In genomic region chr5:136334780-136335179, GRCm38 (mm10) we compare ENCODE assay signal across 20 mouse cellular contexts.
DNase-seq lines count a peak whose midpoint lies in the region; ATAC-seq lines count a peak whose summit lies in the region.
"Had no signal": no experiment of that assay in that cellular context is flagged by ENCODE, and none has a peak within 500 bp of the region (broad histone marks: within the 10 kb centered on the region; RNA-seq: fewer than 3 reads in every experiment).

No protein-coding gene starts in this region.

- WGBS in liver, embryonic 11.5 days, result 72% methylated on average over 4 of the region's 4 CpGs
- WGBS in liver, embryonic 15.5 days (ENCODE audit: insufficient replicate concordance), result 36% methylated on average over 4 of the region's 4 CpGs

- no peak overlapping the region for H3K9ac ChIP-seq in liver, embryonic 11.5 days (ENCODE audit: low read depth, low read length)
- H3K9ac ChIP-seq in liver, embryonic 15.5 days, result no peak overlapping the region
- H3K9ac ChIP-seq: embryonic facial prominence, embryonic 15.5 days; forebrain, embryonic 12.5 days; heart, embryonic 12.5 days; hindbrain, embryonic 14.5 days had no signal

- 0 out of 2 replicates have a peak, but pooled peaks cover 7% of the 10 kb centered on the region for H3K4me1 ChIP-seq in liver, embryonic 11.5 days (replicated peaks; ENCODE audit: control insufficient read depth, insufficient read depth, low read length)
- H3K4me1 ChIP-seq in liver, embryonic 15.5 days (replicated peaks), result peaks cover 39% of the 10 kb centered on the region
- H3K4me1 ChIP-seq: embryonic facial prominence, embryonic 15.5 days; forebrain, embryonic 12.5 days; hindbrain, embryonic 10.5 days had no signal

- H3K27me3 ChIP-seq in liver, embryonic 11.5 days (replicated peaks; ENCODE audit: control insufficient read depth, insufficient read depth, low read length), result no peaks in the 10 kb centered on the region
- H3K27me3 ChIP-seq in liver, embryonic 15.5 days, result no peaks in the 10 kb centered on the region
- H3K27me3 ChIP-seq: embryonic facial prominence, embryonic 15.5 days; forebrain, embryonic 12.5 days; heart, embryonic 12.5 days had no signal

- H3K27ac ChIP-seq in liver, embryonic 11.5 days (ENCODE audit: low read depth, low read length), result no peak overlapping the region
- 0 out of 2 replicates have a peak overlapping the region, but pooled peaks have one; percentile 12 for H3K27ac ChIP-seq in liver, embryonic 15.5 days (replicated peaks)
- H3K27ac ChIP-seq: embryonic facial prominence, embryonic 15.5 days; forebrain, embryonic 12.5 days; hindbrain, embryonic 10.5 days; hindbrain, embryonic 14.5 days had no signal

- no peak overlapping the region for H3K4me2 ChIP-seq in liver, embryonic 11.5 days
- no peak overlapping the region; the same call in 1 of the 2 replicates for H3K4me2 ChIP-seq in liver, embryonic 15.5 days
- H3K4me2 ChIP-seq: embryonic facial prominence, embryonic 15.5 days; forebrain, embryonic 12.5 days; heart, embryonic 12.5 days; hindbrain, embryonic 14.5 days had no signal

- no peak overlapping the region for H3K4me3 ChIP-seq in liver, embryonic 11.5 days (ENCODE audit: low read depth, low read length)
- no peak overlapping the region for H3K4me3 ChIP-seq in liver, embryonic 15.5 days (replicated peaks)
- H3K4me3 ChIP-seq: embryonic facial prominence, embryonic 15.5 days; forebrain, embryonic 12.5 days; heart, embryonic 12.5 days; hindbrain, embryonic 10.5 days had no signal

- no peak for DNase-seq in liver, embryonic 11.5 days (ENCODE audit: low spot score)
- no peak for DNase-seq in embryo, embryonic 10.5 days (ENCODE audit: low spot score)
- DNase-seq in adrenal gland, adult 18-20 months (ENCODE audit: low spot score in 2 of 2), result no peak
- no peak for DNase-seq in Muller cell, postnatal 12 days (ENCODE audit: inconsistent ontology term)
- DNase-seq: adrenal gland, adult 2 months; adrenal gland, postnatal 25 days; cerebellum, adult 2 months; cerebellum, postnatal 10 days; embryo, embryonic 11 days; gastrocnemius, postnatal 10 days had no signal

- no peaks in the 10 kb centered on the region for H3K9me3 ChIP-seq in liver, embryonic 11.5 days (ENCODE audit: control insufficient read depth, low read length)
- H3K9me3 ChIP-seq in liver, embryonic 15.5 days (replicated peaks), result no peaks in the 10 kb centered on the region
- H3K9me3 ChIP-seq: embryonic facial prominence, embryonic 15.5 days; forebrain, embryonic 12.5 days; G1E; heart, embryonic 12.5 days; hindbrain, embryonic 10.5 days had no signal

- peak; percentile 72 for ATAC-seq in erythroblast, adult 5-6 weeks (replicated peaks; ENCODE audit: low FRiP score, poor library complexity, severe bottlenecking)
- ATAC-seq in liver, embryonic 11.5 days (replicated peaks; ENCODE audit: low FRiP score), result peak; percentile 70
- ATAC-seq in liver, embryonic 15.5 days (ENCODE audit: insufficient read depth), result peak; percentile 81
- ATAC-seq: activated CD4-positive, CD25-positive, alpha-beta regulatory T cell, adult 4 months; forebrain, embryonic 16.5 days had no signal

- peaks cover 18% of the 10 kb centered on the region; the same call in 1 of the 2 replicates for H3K36me3 ChIP-seq in liver, embryonic 11.5 days (ENCODE audit: control insufficient read depth, insufficient read depth, low read length)
- H3K36me3 ChIP-seq in liver, embryonic 15.5 days (replicated peaks), result peaks cover 20% of the 10 kb centered on the region; the same call in 1 of the 2 replicates
- H3K36me3 ChIP-seq: G1E had no signal
